ENCODE assay signal across 10 mouse cellular contexts in the genomic region with DNA sequence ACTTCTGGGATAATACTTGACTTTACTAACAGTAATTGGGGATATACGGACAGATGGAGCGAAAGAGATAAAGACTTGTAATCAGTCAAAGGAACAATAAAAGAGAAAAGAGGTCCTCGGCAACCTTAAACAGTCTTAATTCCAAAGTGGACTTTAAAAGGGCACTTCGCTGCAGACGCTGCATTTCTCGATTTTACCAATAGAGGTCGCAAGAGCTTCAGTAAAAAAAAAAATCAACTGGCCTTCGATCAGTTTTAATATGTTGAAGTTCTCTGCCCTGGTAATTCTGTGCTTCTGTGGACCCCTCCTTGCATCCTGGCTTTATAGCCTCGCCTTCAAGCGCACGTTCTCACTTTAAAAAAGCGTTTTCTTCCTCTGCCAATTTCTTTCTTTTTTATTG. TPM values are rescaled to one million over a fixed set of nuclear protein-coding genes. Genes with fewer than 3 reads are reported as not detected.
A peak's percentile ranks its signal among the peaks of the same experiment; 100 is the strongest.
DNase-seq lines count a peak whose midpoint lies in the region; ATAC-seq and TF ChIP-seq lines count a peak whose summit lies in the region.
"Had no signal": no experiment of that assay in that cellular context is flagged by ENCODE, and none has a peak within 500 bp of the region (broad histone marks: within the 10 kb centered on the region; RNA-seq: fewer than 3 reads in every experiment).

No protein-coding gene starts in this region.

- no peaks in the 10 kb centered on the region for H3K36me3 ChIP-seq in embryonic facial prominence, embryonic 11.5 days (replicated peaks; ENCODE audit: control insufficient read depth, insufficient read depth, low read depth, low read length)
- H3K36me3 ChIP-seq: lung, embryonic 15.5 days had no signal

- H3K9ac ChIP-seq in embryonic facial prominence, embryonic 11.5 days (replicated peaks; ENCODE audit: low read length): no peak overlapping the region
- H3K9ac ChIP-seq: lung, embryonic 15.5 days had no signal

- WGBS in embryonic facial prominence, embryonic 11.5 days: 3% methylated on average over 12 of the region's 12 CpGs

- intact Hi-C loops in heart, postnatal 14 days (cut with DNase I): loop anchor here (1.0 to 10.0 kb wide), 4 partner anchors 116 to 342 kb away; no protein-coding TSS in a partner anchor

- H3K9me3 ChIP-seq in embryonic facial prominence, embryonic 11.5 days (replicated peaks; ENCODE audit: control insufficient read depth, low read length): no peaks in the 10 kb centered on the region
- H3K9me3 ChIP-seq: lung, embryonic 15.5 days had no signal

- H3K4me3 ChIP-seq in embryonic facial prominence, embryonic 11.5 days (ENCODE audit: low read depth, low read length): no peak overlapping the region
- no peak overlapping the region for H3K4me3 ChIP-seq in layer of hippocampus, adult 2 months
- H3K4me3 ChIP-seq: erythroblast, embryonic 14.5 days; lung, embryonic 15.5 days had no signal

- no peak for ATAC-seq in embryonic facial prominence, embryonic 11.5 days (replicated peaks; ENCODE audit: insufficient number of reproducible peaks, low FRiP score, low TSS enrichment, low read depth)

- no peak overlapping the region for H3K27ac ChIP-seq in embryonic facial prominence, embryonic 11.5 days (replicated peaks; ENCODE audit: low read depth, low read length)
- H3K27ac ChIP-seq in layer of hippocampus, adult 2 months: no peak overlapping the region
- H3K27ac ChIP-seq: lung, embryonic 15.5 days had no signal

- no peak overlapping the region for H3K4me2 ChIP-seq in embryonic facial prominence, embryonic 11.5 days (ENCODE audit: low read depth, low read length)
- H3K4me2 ChIP-seq: lung, embryonic 15.5 days had no signal

- peak; percentile 98 for TF ChIP-seq CTCF in layer of hippocampus, adult 2 months (conservative IDR thresholded peaks at IDR 0.05)

- peaks cover 12% of the 10 kb centered on the region for H3K4me1 ChIP-seq in embryonic facial prominence, embryonic 11.5 days (ENCODE audit: control insufficient read depth, insufficient read depth, low read length)

- DNase-seq in heart, postnatal 14 days: peak; percentile 33 to 68
- DNase-seq in heart, adult 11 months: no peak
- peak; percentile 20 to 30 for DNase-seq in B cell, adult 2 months
- DNase-seq in Muller cell, postnatal 12 days (ENCODE audit: inconsistent ontology term): peak; percentile 45
- DNase-seq in embryonic facial prominence, embryonic 11.5 days (ENCODE audit: low spot score): peak; percentile 86
- DNase-seq in layer of hippocampus, adult 2 months (ENCODE audit: low spot score in 2 of 2): peak in 1 of 2 experiments; percentile 59
- peak; percentile 28 for DNase-seq in naive thymus-derived CD4-positive, alpha-beta T cell, adult 2 months (ENCODE audit: low read depth)
- DNase-seq in thymus, postnatal 36 days: no peak

- H3K27me3 ChIP-seq in embryonic facial prominence, embryonic 11.5 days (ENCODE audit: control insufficient read depth, insufficient read depth, low read length): peaks cover 37% of the 10 kb centered on the region

RNA-seq across cellular contexts. Expression of a gene that starts 0.7 kb away (rescaled TPM):
- total RNA-seq in heart, postnatal 14 days (2021): under 1 TPM; 0.05 to 0.07 TPM
- 1.3 and 1.7 TPM in 2 replicates for polyA plus RNA-seq in embryonic facial prominence, embryonic 11.5 days (2014; fragmentation: Nextera tagmentation; extraction: Ambion mirVana)
- total RNA-seq in layer of hippocampus, adult 2 months (2021): 1 to 10 TPM; 5.2 to 5.5 TPM
- polyA plus RNA-seq: erythroblast, embryonic 14.5 days had no signal

RNA-seq across cellular contexts. Expression of a gene that starts 26.1 kb away (rescaled TPM):
- 10 to 100 TPM; 17.4 to 17.9 TPM for total RNA-seq in heart, postnatal 14 days (2021)
- polyA plus RNA-seq in embryonic facial prominence, embryonic 11.5 days (2014; fragmentation: Nextera tagmentation; extraction: Ambion mirVana): 1.7 and 2.0 TPM in 2 replicates
- 1 to 10 TPM in 1 of 2 experiments, under 1 TPM in 1; 0.39 to 1.3 TPM for total RNA-seq in layer of hippocampus, adult 2 months (2021)

RNA-seq across cellular contexts. Expression of a gene that starts 38.0 kb away (rescaled TPM):
- total RNA-seq in heart, postnatal 14 days (2021): not detected
- 0.46 and 1.6 TPM in 2 replicates for polyA plus RNA-seq in embryonic facial prominence, embryonic 11.5 days (2014; fragmentation: Nextera tagmentation; extraction: Ambion mirVana)
- not detected for total RNA-seq in layer of hippocampus, adult 2 months (2021)
- polyA plus RNA-seq: erythroblast, embryonic 14.5 days; lung, embryonic 15.5 days had no signal

RNA-seq across cellular contexts. Expression of a gene that starts 56.9 kb away (rescaled TPM):
- total RNA-seq in heart, postnatal 14 days (2021): 10 to 100 TPM; 23.4 to 26.2 TPM
- polyA plus RNA-seq in embryonic facial prominence, embryonic 11.5 days (2014; fragmentation: Nextera tagmentation; extraction: Ambion mirVana): 15.5 and 18.2 TPM in 2 replicates
- total RNA-seq in layer of hippocampus, adult 2 months (2021): 10 to 100 TPM; 11.1 to 12.0 TPM

Comparison
In these comparisons a context has a peak if more than half of its experiments do, and no peak if none do; other contexts are left out.
1. DNase-seq: peak in heart, postnatal 14 days (2 of 2), B cell, adult 2 months (2 of 2), Muller cell, postnatal 12 days (single experiment), embryonic facial prominence, embryonic 11.5 days (single experiment) and naive thymus-derived CD4-positive, alpha-beta T cell, adult 2 months (single experiment); none in heart, adult 11 months (single experiment) and thymus, postnatal 36 days (0 of 2).
2. RNA of a gene that starts 0.7 kb away (total RNA-seq): 5.2 to 5.5 TPM in layer of hippocampus, adult 2 months; 0.05 to 0.07 TPM in heart, postnatal 14 days; every median in the first group is over 4 times any median in the second.
3. RNA of a gene that starts 26.1 kb away (total RNA-seq): 17.4 to 17.9 TPM in heart, postnatal 14 days; 0.39 to 1.3 TPM in layer of hippocampus, adult 2 months; every median in the first group is over 4 times any median in the second.